Mouse (Mus musculus) layer of hippocampus, postnatal 10 days (tissue): ENCODE measurements around the gene Msrb3. TPM values are rescaled to one million over a fixed set of nuclear protein-coding genes. Genes with fewer than 3 reads are reported as not detected.

Source experiments
- DNase-seq, 2 experiments: peaks; one replicate each; pipeline ENCODE4 v3.0.0; 2021; ENCODE audit warnings: low spot score in 2 of 2
- total RNA-seq, 2 experiments: library from RNA; stranded (reverse); gene quantifications; 2 replicates each; pipeline ENCODE4 v1.2.3; 2021

Msrb3 gene
- total RNA-seq, 2 experiments from 2014 or later: 4.7 to 5.3 TPM

- no peak for DNase-seq
These were observed 87.9 kb downstream of the Msrb3 start for GRCm38 (mm10) chr10:120810832-120811571.

GRCm38 (mm10) chr10:120810053-120810696 lies 88.7 kb downstream of the Msrb3 start:
- no peak for DNase-seq

GRCm38 (mm10) chr10:120808167-120808566 lies 90.7 kb downstream of the Msrb3 start:
- DNase-seq: no peak

GRCm38 (mm10) chr10:120801127-120801526 lies 97.8 kb downstream of the Msrb3 start:
- DNase-seq: no peak

- no peak for DNase-seq
These were observed 99.4 kb downstream of the Msrb3 start for GRCm38 (mm10) chr10:120799479-120799878.

- no peak for DNase-seq
These were observed 102.2 kb downstream of the Msrb3 start for GRCm38 (mm10) chr10:120796749-120797148.

GRCm38 (mm10) chr10:120794391-120794817 lies 104.5 kb downstream of the Msrb3 start:
- no peak for DNase-seq

- no peak for DNase-seq
These were observed 106.6 kb downstream of the Msrb3 start for GRCm38 (mm10) chr10:120792191-120792765.

- DNase-seq: no peak
These were observed 107.5 kb downstream of the Msrb3 start for GRCm38 (mm10) chr10:120791438-120791837.

- no peak for DNase-seq
These were observed 111.7 kb downstream of the Msrb3 start for GRCm38 (mm10) chr10:120787202-120787601.

- DNase-seq: no peak
These were observed 114.4 kb downstream of the Msrb3 start for GRCm38 (mm10) chr10:120784516-120784915.

- DNase-seq: no peak
These were observed 115.5 kb downstream of the Msrb3 start for GRCm38 (mm10) chr10:120783393-120783792.

- no peak for DNase-seq
These were observed 121.4 kb downstream of the Msrb3 start for GRCm38 (mm10) chr10:120777499-120777898.

GRCm38 (mm10) chr10:120775361-120775760 lies 123.5 kb downstream of the Msrb3 start:
- no peak for DNase-seq

- DNase-seq: no peak
These were observed 131.5 kb downstream of the Msrb3 start for GRCm38 (mm10) chr10:120767418-120767817.

GRCm38 (mm10) chr10:120765398-120765797 lies 133.5 kb downstream of the Msrb3 start:
- DNase-seq: no peak

GRCm38 (mm10) chr10:120763656-120764466 lies 135.0 kb downstream of the Msrb3 start:
- no peak for DNase-seq

GRCm38 (mm10) chr10:120762958-120763357 lies 135.9 kb downstream of the Msrb3 start:
- no peak for DNase-seq

- no peak for DNase-seq
These were observed 138.2 kb downstream of the Msrb3 start for GRCm38 (mm10) chr10:120760679-120761078.

GRCm38 (mm10) chr10:120759883-120760282 lies 139.0 kb downstream of the Msrb3 start:
- DNase-seq: no peak

GRCm38 (mm10) chr10:120752454-120752853 lies 146.4 kb downstream of the Msrb3 start:
- DNase-seq: no peak
